In the genomic region with DNA sequence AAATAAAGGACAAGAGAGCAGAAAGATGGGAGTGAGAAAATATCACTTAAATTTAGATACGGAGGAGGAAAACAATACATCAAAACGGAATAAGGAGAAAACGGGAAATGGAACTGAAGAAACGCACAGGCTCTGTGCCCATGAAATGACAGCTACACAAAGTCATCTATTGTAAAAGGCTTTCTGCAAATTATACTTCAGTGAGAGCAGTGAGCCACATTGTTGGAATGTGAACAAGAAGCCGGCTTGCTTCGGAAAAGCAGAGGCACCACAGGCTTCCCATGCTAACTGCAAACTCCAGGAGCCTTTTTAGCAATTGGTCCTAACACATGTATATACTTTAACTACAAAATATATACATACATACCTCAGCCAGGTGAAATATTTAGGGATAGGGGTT, we compare ENCODE assay signal across 28 mouse cellular contexts. TPM values are rescaled to one million over a fixed set of nuclear protein-coding genes. Genes with fewer than 3 reads are reported as not detected.
DNase-seq lines count a peak whose midpoint lies in the region; ATAC-seq lines count a peak whose summit lies in the region.
"Had no signal": no experiment of that assay in that cellular context is flagged by ENCODE, and none has a peak within 500 bp of the region (broad histone marks: within the 10 kb centered on the region; RNA-seq: fewer than 3 reads in every experiment).

No protein-coding gene starts in this region.

- no peaks in the 10 kb centered on the region for H3K36me3 ChIP-seq in forebrain, embryonic 16.5 days (ENCODE audit: control insufficient read depth, insufficient read depth)
- H3K36me3 ChIP-seq in forebrain, embryonic 10.5 days (replicated peaks), result no peaks in the 10 kb centered on the region
- H3K36me3 ChIP-seq: embryonic facial prominence, embryonic 13.5 days; kidney, embryonic 15.5 days; limb, embryonic 12.5 days; liver, embryonic 15.5 days; lung, embryonic 15.5 days; midbrain, embryonic 10.5 days; neural tube, embryonic 12.5 days had no signal

- no peak overlapping the region for H3K4me3 ChIP-seq in forebrain, embryonic 16.5 days (replicated peaks; ENCODE audit: low read length)
- no peak overlapping the region for H3K4me3 ChIP-seq in forebrain, embryonic 10.5 days
- H3K4me3 ChIP-seq: embryonic facial prominence, embryonic 13.5 days; forebrain, embryonic 13.5 days; kidney, embryonic 15.5 days; limb, embryonic 12.5 days; liver, embryonic 15.5 days; lung, embryonic 15.5 days; midbrain, embryonic 10.5 days; myocyte; neural tube, embryonic 12.5 days had no signal

- H3K4me2 ChIP-seq in forebrain, embryonic 16.5 days (ENCODE audit: low read length), result no peak overlapping the region
- H3K4me2 ChIP-seq: embryonic facial prominence, embryonic 13.5 days; forebrain, embryonic 13.5 days; heart, embryonic 11.5 days; hindbrain, embryonic 14.5 days; kidney, embryonic 15.5 days; limb, embryonic 12.5 days; liver, embryonic 15.5 days; lung, embryonic 15.5 days; neural tube, embryonic 12.5 days had no signal

- WGBS in forebrain, embryonic 16.5 days, result 54% methylated on average over 6 of the region's 6 CpGs
- WGBS in forebrain, embryonic 10.5 days, result 90% methylated on average over 6 of the region's 6 CpGs

- no peak overlapping the region for H3K27ac ChIP-seq in forebrain, embryonic 16.5 days (ENCODE audit: low read length)
- H3K27ac ChIP-seq in forebrain, embryonic 10.5 days, result no peak overlapping the region
- H3K27ac ChIP-seq: embryonic facial prominence, embryonic 13.5 days; forebrain, embryonic 13.5 days; hindbrain, embryonic 14.5 days; kidney, embryonic 15.5 days; limb, embryonic 12.5 days; liver, embryonic 15.5 days; lung, embryonic 15.5 days; midbrain, embryonic 10.5 days; neural tube, embryonic 12.5 days had no signal

- no peaks in the 10 kb centered on the region for H3K27me3 ChIP-seq in forebrain, embryonic 16.5 days (replicated peaks; ENCODE audit: control insufficient read depth, insufficient read depth, low read length)
- no peaks in the 10 kb centered on the region for H3K27me3 ChIP-seq in forebrain, embryonic 10.5 days (ENCODE audit: poor library complexity, severe bottlenecking)
- H3K27me3 ChIP-seq: embryonic facial prominence, embryonic 13.5 days; forebrain, embryonic 13.5 days; kidney, embryonic 15.5 days; limb, embryonic 12.5 days; liver, embryonic 15.5 days; lung, embryonic 15.5 days; neural tube, embryonic 12.5 days had no signal

- no peak overlapping the region for H3K9ac ChIP-seq in forebrain, embryonic 16.5 days (replicated peaks; ENCODE audit: low read depth, low read length)
- H3K9ac ChIP-seq: embryonic facial prominence, embryonic 13.5 days; forebrain, embryonic 13.5 days; hindbrain, embryonic 14.5 days; kidney, embryonic 15.5 days; limb, embryonic 12.5 days; liver, embryonic 15.5 days; lung, embryonic 15.5 days; neural tube, embryonic 12.5 days had no signal

- peaks cover 2% of the 10 kb centered on the region; the same call in 1 of the 2 replicates for H3K4me1 ChIP-seq in forebrain, embryonic 16.5 days (replicated peaks; ENCODE audit: control insufficient read depth, insufficient read depth, low read length)
- no peaks in the 10 kb centered on the region for H3K4me1 ChIP-seq in forebrain, embryonic 10.5 days
- H3K4me1 ChIP-seq: embryonic facial prominence, embryonic 13.5 days; forebrain, embryonic 13.5 days; kidney, embryonic 15.5 days; limb, embryonic 12.5 days; liver, embryonic 15.5 days; lung, embryonic 15.5 days; midbrain, embryonic 10.5 days; neural tube, embryonic 12.5 days had no signal

- no peaks in the 10 kb centered on the region for H3K9me3 ChIP-seq in forebrain, embryonic 16.5 days (ENCODE audit: control insufficient read depth, low read length)
- no peaks in the 10 kb centered on the region for H3K9me3 ChIP-seq in forebrain, embryonic 10.5 days
- H3K9me3 ChIP-seq: embryonic facial prominence, embryonic 13.5 days; forebrain, embryonic 13.5 days; kidney, embryonic 15.5 days; limb, embryonic 12.5 days; liver, embryonic 15.5 days; lung, embryonic 15.5 days; midbrain, embryonic 10.5 days; neural tube, embryonic 12.5 days had no signal

- ATAC-seq in forebrain, embryonic 16.5 days, result peak; percentile 40; the same call in 1 of the 2 replicates
- ATAC-seq: forebrain, embryonic 13.5 days; inflammation-experienced regulatory T-cells, adult 6 months had no signal

- DNase-seq in forebrain, embryonic 10.5 days (ENCODE audit: extremely low spot score, low spot score), result no peak
- peak; percentile 23 for DNase-seq in layer of hippocampus, adult 9-11 months
- DNase-seq in layer of hippocampus, postnatal 36 days, result no peak
- DNase-seq in brain, adult 2 months (ENCODE audit: low read depth, low spot score), result peak; percentile 79
- peak; percentile 58 for DNase-seq in telencephalon, adult 2 months (ENCODE audit: low read depth, low spot score)
- DNase-seq in spleen, postnatal 4 days (ENCODE audit: low spot score in 2 of 2), result no peak
- DNase-seq: cerebellum, adult 11 months; cerebellum, adult 9-10 months; gastrocnemius, postnatal 36 days; heart, adult 18-20 months; heart, postnatal 4 days; kidney, adult 18-20 months; kidney, postnatal 25 days; right cerebral cortex, postnatal 4 days had no signal

RNA-seq across cellular contexts. Expression of gene Gnai1, which starts 34.0 kb away (rescaled TPM):
- 73.3 and 75.3 TPM in 2 replicates for polyA plus RNA-seq in forebrain, embryonic 16.5 days (2015; fragmentation: Nextera tagmentation; extraction: Ambion mirVana)
- 11.2 and 11.6 TPM in 2 replicates for polyA plus RNA-seq in forebrain, embryonic 10.5 days (2016; fragmentation: Nextera tagmentation; extraction: Ambion mirVana)
- 100 to 1,000 TPM; 159 to 181 TPM for total RNA-seq in layer of hippocampus, postnatal 36 days (2021)
- total RNA-seq: MEL had no signal
- polyA plus RNA-seq: inflammation-experienced regulatory T-cells, adult 6 months had no signal

Comparison
In these comparisons a context has a peak if more than half of its experiments do, and no peak if none do; other contexts are left out.
1. DNase-seq: peak in layer of hippocampus, adult 9-11 months (single experiment), brain, adult 2 months (single experiment) and telencephalon, adult 2 months (single experiment); none in forebrain, embryonic 10.5 days (single experiment), layer of hippocampus, postnatal 36 days (0 of 2) and spleen, postnatal 4 days (0 of 2).